Mouse (Mus musculus): ENCODE measurements around the gene Camta1.

DNA sequence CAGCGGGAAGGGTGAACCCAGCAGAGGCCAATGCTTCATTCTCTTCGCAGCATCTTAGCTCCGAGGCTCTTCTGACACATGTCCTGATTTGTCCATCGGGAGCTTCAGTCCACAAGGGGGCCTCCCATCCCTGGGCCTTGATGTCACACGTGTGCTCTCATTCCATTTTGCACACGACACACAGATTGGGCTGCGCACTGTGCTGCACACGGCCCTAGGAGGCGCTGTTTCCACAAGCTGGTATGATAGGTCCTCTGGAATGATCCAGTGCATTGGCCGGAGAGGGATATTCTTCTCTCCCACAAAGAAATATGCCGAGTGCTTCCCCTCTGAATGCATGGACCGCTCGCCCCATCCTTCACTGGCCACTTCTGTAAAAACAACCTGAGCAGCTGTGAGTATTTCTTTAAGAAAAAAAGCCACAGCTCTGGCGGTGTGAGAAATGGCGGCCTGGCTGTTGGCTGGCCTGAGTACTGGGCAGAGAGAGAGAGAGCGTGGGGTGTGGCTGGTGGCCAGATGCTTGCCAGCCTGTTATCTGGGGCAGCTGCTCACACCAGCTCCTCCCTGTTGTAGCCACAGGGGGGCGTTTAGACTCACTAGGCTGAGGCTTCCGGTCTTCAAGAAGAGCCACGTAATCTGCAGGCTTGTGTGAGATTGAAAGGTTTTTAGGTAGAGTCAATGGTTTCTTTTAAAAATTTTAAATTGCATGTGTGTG lies 622.5 kb downstream of the Camta1 start:
- TF ChIP-seq CTCF (IDR thresholded peaks at IDR 0.05; ENCODE audit: low read depth, low read length) = no peak
- no peak for TF ChIP-seq POLR2A (IDR thresholded peaks at IDR 0.05; ENCODE audit: extremely low read depth, insufficient read depth, low read length)

Data from liver, adult 2 months (tissue).